ENCODE assay signal across 9 mouse cellular contexts in genomic region chr1:74103654-74104353, GRCm38 (mm10). TPM values are rescaled to one million over a fixed set of nuclear protein-coding genes. Genes with fewer than 3 reads are reported as not detected.
DNase-seq lines count a peak whose midpoint lies in the region; ATAC-seq and TF ChIP-seq lines count a peak whose summit lies in the region.
"Had no signal": no experiment of that assay in that cellular context is flagged by ENCODE, and none has a peak within 500 bp of the region (broad histone marks: within the 10 kb centered on the region; RNA-seq: fewer than 3 reads in every experiment).

No protein-coding gene starts in this region.

- no peak overlapping the region for H3K27ac ChIP-seq in stomach, embryonic 14.5 days (ENCODE audit: low read length)
- H3K27ac ChIP-seq in stomach, postnatal 0 days (replicated peaks): no peak overlapping the region
- H3K27ac ChIP-seq in limb, embryonic 15.5 days: 0 out of 2 replicates have a peak overlapping the region, but pooled peaks have one; percentile 7

- H3K27me3 ChIP-seq in stomach, embryonic 14.5 days (ENCODE audit: control insufficient read depth, insufficient read depth, low read length): no peaks in the 10 kb centered on the region
- no peaks in the 10 kb centered on the region for H3K27me3 ChIP-seq in stomach, postnatal 0 days (ENCODE audit: control insufficient read depth, insufficient read depth, low read length)
- peaks cover 5% of the 10 kb centered on the region for H3K27me3 ChIP-seq in limb, embryonic 15.5 days

- TF ChIP-seq EP300 in stomach, postnatal 0 days (optimal IDR thresholded peaks at IDR 0.05): no peak

- H3K9me3 ChIP-seq in stomach, embryonic 14.5 days (ENCODE audit: control insufficient read depth, low read depth, low read length): no peaks in the 10 kb centered on the region
- H3K9me3 ChIP-seq in stomach, postnatal 0 days (ENCODE audit: control insufficient read depth, low read length): no peaks in the 10 kb centered on the region
- no peaks in the 10 kb centered on the region for H3K9me3 ChIP-seq in limb, embryonic 15.5 days

- H3K36me3 ChIP-seq in stomach, embryonic 14.5 days (ENCODE audit: control insufficient read depth, insufficient read depth, low read length): no peaks in the 10 kb centered on the region
- H3K36me3 ChIP-seq in stomach, postnatal 0 days (ENCODE audit: control insufficient read depth, insufficient read depth, low read length): no peaks in the 10 kb centered on the region
- H3K36me3 ChIP-seq in limb, embryonic 15.5 days: no peaks in the 10 kb centered on the region

- ATAC-seq in stomach, embryonic 14.5 days (ENCODE audit: insufficient number of reproducible peaks, insufficient read depth, low FRiP score, low read depth): peak; percentile 43; the same call in 1 of the 2 replicates
- no peak for ATAC-seq in stomach, postnatal 0 days (ENCODE audit: low FRiP score, low TSS enrichment)
- ATAC-seq in limb, embryonic 15.5 days (ENCODE audit: insufficient number of reproducible peaks, low FRiP score, low TSS enrichment, low read depth): no peak
- no peak for ATAC-seq in frontal cortex, adult (ENCODE audit: low TSS enrichment)

- 24% methylated on average over 6 of the region's 6 CpGs for WGBS in stomach, embryonic 14.5 days
- 46% methylated on average over 6 of the region's 6 CpGs for WGBS in stomach, postnatal 0 days
- 27% methylated on average over 6 of the region's 6 CpGs for WGBS in limb, embryonic 15.5 days

- no peak overlapping the region for H3K9ac ChIP-seq in stomach, embryonic 14.5 days (replicated peaks; ENCODE audit: low read depth, low read length)
- no peak overlapping the region; the same call in 1 of the 2 replicates for H3K9ac ChIP-seq in stomach, postnatal 0 days (ENCODE audit: low read length)
- no peak overlapping the region for H3K9ac ChIP-seq in limb, embryonic 15.5 days

- peak; percentile 60 for DNase-seq in adrenal gland, postnatal 10 days
- DNase-seq in adrenal gland, adult 2 months: no peak
- DNase-seq in stomach, postnatal 0 days (ENCODE audit: low spot score): no peak
- no peak for DNase-seq in thymus, postnatal 4 days
- no peak for DNase-seq in urinary bladder, adult 18-20 months (ENCODE audit: low spot score in 2 of 2)

- H3K4me1 ChIP-seq in stomach, embryonic 14.5 days (ENCODE audit: control insufficient read depth, insufficient read depth, low read length): peaks cover 21% of the 10 kb centered on the region
- H3K4me1 ChIP-seq in stomach, postnatal 0 days (replicated peaks; ENCODE audit: control insufficient read depth, insufficient read depth): no peaks in the 10 kb centered on the region
- H3K4me1 ChIP-seq in limb, embryonic 15.5 days: peaks cover 47% of the 10 kb centered on the region

- H3K4me2 ChIP-seq in stomach, embryonic 14.5 days (replicated peaks; ENCODE audit: low read depth, low read length): no peak overlapping the region
- no peak overlapping the region for H3K4me2 ChIP-seq in stomach, postnatal 0 days (replicated peaks; ENCODE audit: low read depth)
- H3K4me2 ChIP-seq in limb, embryonic 15.5 days: no peak overlapping the region
- H3K4me2 ChIP-seq: liver, embryonic 11.5 days had no signal

- H3K4me3 ChIP-seq in stomach, embryonic 14.5 days (ENCODE audit: low read depth, low read length): no peak overlapping the region
- no peak overlapping the region for H3K4me3 ChIP-seq in stomach, postnatal 0 days (ENCODE audit: low read depth, low read length)
- no peak overlapping the region for H3K4me3 ChIP-seq in limb, embryonic 15.5 days

- TF ChIP-seq CTCF in stomach, postnatal 0 days (IDR thresholded peaks at IDR 0.05; ENCODE audit: low read depth): no peak

RNA-seq across cellular contexts. Expression of gene Tns1, which starts 20.4 kb away (rescaled TPM):
- 100 to 1,000 TPM; 284 to 309 TPM for total RNA-seq in adrenal gland, postnatal 10 days (2021)
- 100 to 1,000 TPM; 424 to 432 TPM for total RNA-seq in adrenal gland, adult 2 months (2021)
- polyA plus RNA-seq in adrenal gland, adult 2 months (2012; rRNA removed): 523 and 701 TPM in 2 replicates
- polyA plus RNA-seq in stomach, embryonic 14.5 days (2014; fragmentation: Nextera tagmentation; extraction: Ambion mirVana): 35.3 and 37.9 TPM in 2 replicates
- 28.8 and 32.7 TPM in 2 replicates for polyA plus RNA-seq in stomach, postnatal 0 days (2015; fragmentation: Nextera tagmentation; extraction: Ambion mirVana)
- 59.9 and 65.2 TPM in 2 replicates for polyA plus RNA-seq in limb, embryonic 15.5 days (2015; fragmentation: Nextera tagmentation; extraction: Ambion mirVana)

RNA-seq across cellular contexts. Expression of gene Rufy4, which starts 21.5 kb away (rescaled TPM):
- 1 to 10 TPM; 3.4 to 4.3 TPM for total RNA-seq in adrenal gland, postnatal 10 days (2021)
- total RNA-seq in adrenal gland, adult 2 months (2021): 1 to 10 TPM; 1.0 to 2.2 TPM
- polyA plus RNA-seq in adrenal gland, adult 2 months (2012; rRNA removed): 0.45 and 0.90 TPM in 2 replicates
- 0.25 and 0.26 TPM in 2 replicates for polyA plus RNA-seq in stomach, embryonic 14.5 days (2014; fragmentation: Nextera tagmentation; extraction: Ambion mirVana)
- 0.13 and 0.19 TPM in 2 replicates for polyA plus RNA-seq in stomach, postnatal 0 days (2015; fragmentation: Nextera tagmentation; extraction: Ambion mirVana)
- 0.35 and 0.84 TPM in 2 replicates for polyA plus RNA-seq in limb, embryonic 15.5 days (2015; fragmentation: Nextera tagmentation; extraction: Ambion mirVana)

RNA-seq across cellular contexts. Expression of gene Cxcr2, which starts 50.0 kb away (rescaled TPM):
- 1 to 10 TPM in 1 of 2 experiments, under 1 TPM in 1; 0.48 to 1.6 TPM for total RNA-seq in adrenal gland, postnatal 10 days (2021)
- under 1 TPM in 1 of 2 experiments, not detected in 1; 0.21 TPM for total RNA-seq in adrenal gland, adult 2 months (2021)
- not detected in 2 replicates for polyA plus RNA-seq in adrenal gland, adult 2 months (2012; rRNA removed)
- 0.07 and 0.32 TPM in 2 replicates for polyA plus RNA-seq in stomach, embryonic 14.5 days (2014; fragmentation: Nextera tagmentation; extraction: Ambion mirVana)
- 0.15 and 0.18 TPM in 2 replicates for polyA plus RNA-seq in stomach, postnatal 0 days (2015; fragmentation: Nextera tagmentation; extraction: Ambion mirVana)
- polyA plus RNA-seq in limb, embryonic 15.5 days (2015; fragmentation: Nextera tagmentation; extraction: Ambion mirVana): 0.45 and 0.51 TPM in 2 replicates
